Mouse (Mus musculus): Measurements from ENCODE around the gene Tead1. TPM values are rescaled to one million over a fixed set of nuclear protein-coding genes. Genes with fewer than 3 reads are reported as not detected.

The Tead1 gene
- polyA plus RNA-seq, 1 experiment: 18.8 TPM

GRCm38 (mm10) chr7:112891883-112892282, 212.8 kb downstream of the Tead1 start:
- Histone ChIP-seq H3K4me2 (ENCODE audit: low read depth) (no peak overlapping the region), H3ac (ENCODE audit: control insufficient read depth, insufficient read length) (no peak overlapping the region), H3K4me3 (no peak overlapping the region), H3K79me2 (ENCODE audit: control insufficient read depth, insufficient read depth) (no peaks in the 10 kb centered on the region), H3K36me3 (ENCODE audit: control insufficient read depth, insufficient read depth) (peaks cover 8% of the 10 kb centered on the region), H3K27me3 (ENCODE audit: control insufficient read depth, insufficient read depth, insufficient read length) (no peaks in the 10 kb centered on the region)
- no peak for TF ChIP-seq MYOG (IDR thresholded peaks at IDR 0.05; ENCODE audit: control insufficient read depth in 1 of 3, insufficient read depth in 1 of 3, insufficient read length in 2 of 3, low read depth in 2 of 3)
- no peak for TF ChIP-seq TCF3 (IDR thresholded peaks at IDR 0.05; ENCODE audit: insufficient read length, low read depth)
- TF ChIP-seq POLR2AphosphoS2 (IDR thresholded peaks at IDR 0.05; ENCODE audit: insufficient read length, low read depth): no peak
- TF ChIP-seq CEBPB (IDR thresholded peaks at IDR 0.05; ENCODE audit: insufficient read depth, poor library complexity, severe bottlenecking): no peak
- no peak for TF ChIP-seq POLR2A (IDR thresholded peaks at IDR 0.05; ENCODE audit: insufficient read length, low read depth)
- no peak for TF ChIP-seq SRF (IDR thresholded peaks at IDR 0.05; ENCODE audit: control insufficient read depth, insufficient read length, low read depth)
- no peak for TF ChIP-seq MYOD1 (IDR thresholded peaks at IDR 0.05; ENCODE audit: control insufficient read depth in 1 of 3, insufficient read length in 2 of 3, low read depth in 2 of 3)
- TF ChIP-seq TCF12 (IDR thresholded peaks at IDR 0.05; ENCODE audit: insufficient read depth, poor library complexity, severe bottlenecking): no peak
- no peak for TF ChIP-seq MAX (IDR thresholded peaks at IDR 0.05; ENCODE audit: low read depth)
- TF ChIP-seq USF1 (IDR thresholded peaks at IDR 0.05; ENCODE audit: low read depth): no peak
- TF ChIP-seq REST (IDR thresholded peaks at IDR 0.05; ENCODE audit: insufficient read depth, insufficient read length): no peak
- TF ChIP-seq E2F4 (IDR thresholded peaks at IDR 0.05; ENCODE audit: insufficient read depth): no peak

GRCm38 (mm10) chr7:112892595-112892994, 213.5 kb downstream of the Tead1 start:
- Histone ChIP-seq H3K79me2 (ENCODE audit: control insufficient read depth, insufficient read depth) (no peaks in the 10 kb centered on the region), H3K4me3 (no peak overlapping the region), H3ac (ENCODE audit: control insufficient read depth, insufficient read length) (no peak overlapping the region), H3K27me3 (ENCODE audit: control insufficient read depth, insufficient read depth, insufficient read length) (no peaks in the 10 kb centered on the region), H3K4me2 (ENCODE audit: low read depth) (no peak overlapping the region), H3K36me3 (ENCODE audit: control insufficient read depth, insufficient read depth) (peaks cover 12% of the 10 kb centered on the region)
- no peak for TF ChIP-seq MAX (IDR thresholded peaks at IDR 0.05; ENCODE audit: low read depth)
- TF ChIP-seq TCF12 (IDR thresholded peaks at IDR 0.05; ENCODE audit: insufficient read depth, poor library complexity, severe bottlenecking): no peak
- no peak for TF ChIP-seq E2F4 (IDR thresholded peaks at IDR 0.05; ENCODE audit: insufficient read depth)
- no peak for TF ChIP-seq REST (IDR thresholded peaks at IDR 0.05; ENCODE audit: insufficient read depth, insufficient read length)

GRCm38 (mm10) chr7:112896363-112896762, 217.2 kb downstream of the Tead1 start:
- TF ChIP-seq MAX (IDR thresholded peaks at IDR 0.05; ENCODE audit: low read depth) (no peak), MYOG (IDR thresholded peaks at IDR 0.05; ENCODE audit: control insufficient read depth in 1 of 3, insufficient read depth in 1 of 3, insufficient read length in 2 of 3, low read depth in 2 of 3) (no peak), POLR2A (IDR thresholded peaks at IDR 0.05; ENCODE audit: insufficient read length, low read depth) (no peak)
- Histone ChIP-seq H3K27me3 (ENCODE audit: control insufficient read depth, insufficient read depth, insufficient read length) (no peaks in the 10 kb centered on the region), H3ac (ENCODE audit: control insufficient read depth, insufficient read length) (no peak overlapping the region), H3K36me3 (ENCODE audit: control insufficient read depth, insufficient read depth) (peaks cover 38% of the 10 kb centered on the region), H3K4me2 (ENCODE audit: low read depth) (no peak overlapping the region), H3K4me3 (no peak overlapping the region), H3K79me2 (ENCODE audit: control insufficient read depth, insufficient read depth) (no peaks in the 10 kb centered on the region)

- Histone ChIP-seq H3K4me2 (ENCODE audit: low read depth) (no peak overlapping the region), H3K36me3 (ENCODE audit: control insufficient read depth, insufficient read depth) (peaks cover 37% of the 10 kb centered on the region), H3ac (ENCODE audit: control insufficient read depth, insufficient read length) (no peak overlapping the region), H3K27me3 (ENCODE audit: control insufficient read depth, insufficient read depth, insufficient read length) (no peaks in the 10 kb centered on the region), H3K4me3 (no peak overlapping the region), H3K79me2 (ENCODE audit: control insufficient read depth, insufficient read depth) (no peaks in the 10 kb centered on the region)
- TF ChIP-seq USF1 (IDR thresholded peaks at IDR 0.05; ENCODE audit: low read depth): no peak
- no peak for TF ChIP-seq TCF12 (IDR thresholded peaks at IDR 0.05; ENCODE audit: insufficient read depth, poor library complexity, severe bottlenecking)
Observed at GRCm38 (mm10) chr7:112901710-112902109, 222.6 kb downstream of the Tead1 start.

GRCm38 (mm10) chr7:112906848-112907247, 227.7 kb downstream of the Tead1 start:
- H3K79me2 ChIP-seq (ENCODE audit: control insufficient read depth, insufficient read depth): no peaks in the 10 kb centered on the region
- H3K36me3 ChIP-seq (ENCODE audit: control insufficient read depth, insufficient read depth): no peaks in the 10 kb centered on the region
- no peak for TF ChIP-seq TCF12 (IDR thresholded peaks at IDR 0.05; ENCODE audit: insufficient read depth, poor library complexity, severe bottlenecking)
- no peak for TF ChIP-seq SRF (IDR thresholded peaks at IDR 0.05; ENCODE audit: control insufficient read depth, insufficient read length, low read depth)
- no peak for TF ChIP-seq POLR2A (IDR thresholded peaks at IDR 0.05; ENCODE audit: insufficient read length, low read depth)
- TF ChIP-seq MYOD1 (IDR thresholded peaks at IDR 0.05; ENCODE audit: control insufficient read depth in 1 of 3, insufficient read length in 2 of 3, low read depth in 2 of 3): peak in 2 of 3 experiments; percentile 45 to 70
- peak in 2 of 3 experiments; percentile 14 to 70 for TF ChIP-seq MYOG (IDR thresholded peaks at IDR 0.05; ENCODE audit: control insufficient read depth in 1 of 3, insufficient read depth in 1 of 3, insufficient read length in 2 of 3, low read depth in 2 of 3)
- TF ChIP-seq TCF3 (IDR thresholded peaks at IDR 0.05; ENCODE audit: insufficient read length, low read depth): no peak
- TF ChIP-seq MAX (IDR thresholded peaks at IDR 0.05; ENCODE audit: low read depth): no peak
- TF ChIP-seq E2F4 (IDR thresholded peaks at IDR 0.05; ENCODE audit: insufficient read depth): no peak
- TF ChIP-seq REST (IDR thresholded peaks at IDR 0.05; ENCODE audit: insufficient read depth, insufficient read length): no peak
- TF ChIP-seq CEBPB (IDR thresholded peaks at IDR 0.05; ENCODE audit: insufficient read depth, poor library complexity, severe bottlenecking): no peak

More at GRCm38 (mm10) chr7:112906848-112907247, 227.7 kb downstream of the Tead1 start:
- H3K4me2 ChIP-seq (ENCODE audit: low read depth): peak overlapping the region; percentile 18
- no peaks in the 10 kb centered on the region for H3K27me3 ChIP-seq (ENCODE audit: control insufficient read depth, insufficient read depth, insufficient read length)
- no peak overlapping the region for H3ac ChIP-seq (ENCODE audit: control insufficient read depth, insufficient read length)
- H3K4me3 ChIP-seq: no peak overlapping the region

Data from myocyte (in vitro differentiated cells).